Mouse (Mus musculus): ENCODE data around the gene Arhgap15. TPM values are rescaled to one million over a fixed set of nuclear protein-coding genes. Genes with fewer than 3 reads are reported as not detected.

Gene Arhgap15
- total and polyA plus RNA-seq, 3 experiments: 16.6 to 40.3 (median 19.8) TPM

- 0 out of 4 replicates have a peak, but pooled peaks cover 0 to 2% of the 10 kb centered on the region in 2 experiments for H3K4me1 ChIP-seq (ENCODE audit: control insufficient read depth in 1 of 2, insufficient read depth in 2 of 2)
- no peak for DNase-seq (ENCODE audit: extremely low read depth)
- no peak overlapping the region for H3K4me3 ChIP-seq (replicated peaks in 1 of 3; ENCODE audit: low read depth in 2 of 3, low read length in 2 of 3, poor library complexity in 1 of 3)
- no peaks in the 10 kb centered on the region for H3K79me2 ChIP-seq (replicated peaks; ENCODE audit: control insufficient read depth, extremely low read depth, insufficient read depth, poor library complexity, severe bottlenecking)
- in situ Hi-C loops (cut with MboI; ENCODE audit: low pct_ligation_motif_present, low pct_unique_long_range_greater_than_20kb, low sequenced_read_pairs) (no loop called here), dilution Hi-C loops (cut with MboI; ENCODE audit: extremely low pct_ligation_motif_present, extremely low pct_unique_long_range_greater_than_20kb, low sequenced_read_pairs) (no loop called here)
- H3K4me2 ChIP-seq (ENCODE audit: insufficient read depth, low read depth, poor library complexity, severe bottlenecking): no peak overlapping the region
- H3K36me3 ChIP-seq (replicated peaks in 1 of 2; ENCODE audit: control insufficient read depth in 1 of 2, insufficient read depth in 1 of 2, low read length in 1 of 2): no peaks in the 10 kb centered on the region
- no peak overlapping the region for H3K27ac ChIP-seq (ENCODE audit: insufficient read depth, low read depth)
- no peaks in the 10 kb centered on the region for H3K9me3 ChIP-seq (replicated peaks; ENCODE audit: low read length)
- no peaks in the 10 kb centered on the region for H3K27me3 ChIP-seq (replicated peaks)
- TF ChIP-seq ZC3H11A (IDR thresholded peaks at IDR 0.05; ENCODE audit: low read depth, low read length) (no peak), HCFC1 (IDR thresholded peaks at IDR 0.05; ENCODE audit: low read depth, low read length) (no peak), JUND (conservative IDR thresholded peaks at IDR 0.05; ENCODE audit: low read depth, low read length) (no peak), NELFE (IDR thresholded peaks at IDR 0.05; ENCODE audit: low read depth, low read length) (no peak), IRF4 (IDR thresholded peaks at IDR 0.05; ENCODE audit: low read depth, low read length) (no peak), MXI1 (IDR thresholded peaks at IDR 0.05; ENCODE audit: low read depth, low read length) (no peak), ZKSCAN1 (IDR thresholded peaks at IDR 0.05; ENCODE audit: borderline replicate concordance, low read depth, low read length) (no peak), CTCF (conservative IDR thresholded peaks at IDR 0.05 in 1 of 2, IDR thresholded peaks at IDR 0.05 in 1 of 2; ENCODE audit: low read depth in 2 of 2, low read length in 2 of 2) (no peak), SMC3 (IDR thresholded peaks at IDR 0.05; ENCODE audit: low read depth, low read length) (no peak), EP300 (IDR thresholded peaks at IDR 0.05; ENCODE audit: low read length) (no peak), RAD21 (IDR thresholded peaks at IDR 0.05; ENCODE audit: low read depth, low read length) (no peak), MAZ (IDR thresholded peaks at IDR 0.05; ENCODE audit: low read depth, low read length) (no peak), NRF1 (IDR thresholded peaks at IDR 0.05; ENCODE audit: low read depth, low read length) (no peak), MAFK (IDR thresholded peaks at IDR 0.05; ENCODE audit: insufficient replicate concordance, low read length) (no peak), USF2 (conservative IDR thresholded peaks at IDR 0.05; ENCODE audit: low read depth, low read length) (no peak)
- no peak overlapping the region for H3K9ac ChIP-seq (ENCODE audit: insufficient read depth, low read depth)
These were observed 631.6 kb downstream of the Arhgap15 start for GRCm38 (mm10) chr2:44380225-44380624.

- in situ Hi-C loops (cut with MboI; ENCODE audit: low pct_ligation_motif_present, low pct_unique_long_range_greater_than_20kb, low sequenced_read_pairs): no loop called here
- TF ChIP-seq CTCF (conservative IDR thresholded peaks at IDR 0.05 in 1 of 2, IDR thresholded peaks at IDR 0.05 in 1 of 2; ENCODE audit: low read depth in 2 of 2, low read length in 2 of 2) (no peak), RCOR1 (conservative IDR thresholded peaks at IDR 0.05; ENCODE audit: low read depth, low read length) (no peak), ZMIZ1 (IDR thresholded peaks at IDR 0.05; ENCODE audit: low read depth, low read length) (no peak), IRF4 (IDR thresholded peaks at IDR 0.05; ENCODE audit: low read depth, low read length) (no peak), PAX5 (IDR thresholded peaks at IDR 0.05; ENCODE audit: low read length) (no peak), MXI1 (IDR thresholded peaks at IDR 0.05; ENCODE audit: low read depth, low read length) (no peak), TCF12 (IDR thresholded peaks at IDR 0.05; ENCODE audit: low read depth, low read length) (no peak), KAT2A (IDR thresholded peaks at IDR 0.05; ENCODE audit: insufficient replicate concordance, low read length) (no peak), E2F4 (IDR thresholded peaks at IDR 0.05; ENCODE audit: insufficient replicate concordance, low read depth, low read length) (no peak), HCFC1 (IDR thresholded peaks at IDR 0.05; ENCODE audit: low read depth, low read length) (no peak), ZNF384 (IDR thresholded peaks at IDR 0.05; ENCODE audit: low read depth, low read length) (no peak), POLR2AphosphoS2 (IDR thresholded peaks at IDR 0.05; ENCODE audit: low read depth, low read length) (no peak), SIN3A (IDR thresholded peaks at IDR 0.05; ENCODE audit: low read length) (no peak), CHD2 (IDR thresholded peaks at IDR 0.05; ENCODE audit: low read length) (no peak), GABPA (IDR thresholded peaks at IDR 0.05; ENCODE audit: insufficient replicate concordance, low read depth, low read length) (no peak), MAZ (IDR thresholded peaks at IDR 0.05; ENCODE audit: low read depth, low read length) (no peak)
- Histone ChIP-seq H3K27ac (ENCODE audit: insufficient read depth, low read depth) (no peak overlapping the region), H3K4me2 (ENCODE audit: insufficient read depth, low read depth, poor library complexity, severe bottlenecking) (no peak overlapping the region), H3K9me3 (replicated peaks; ENCODE audit: low read length) (no peaks in the 10 kb centered on the region), H3K27me3 (replicated peaks) (no peaks in the 10 kb centered on the region), H3K4me3 (replicated peaks in 1 of 3; ENCODE audit: low read depth in 2 of 3, low read length in 2 of 3, poor library complexity in 1 of 3) (no peak overlapping the region), H3K79me2 (replicated peaks; ENCODE audit: control insufficient read depth, extremely low read depth, insufficient read depth, poor library complexity, severe bottlenecking) (no peaks in the 10 kb centered on the region), H3K9ac (ENCODE audit: insufficient read depth, low read depth) (no peak overlapping the region), H3K36me3 (replicated peaks in 1 of 2; ENCODE audit: control insufficient read depth in 1 of 2, insufficient read depth in 1 of 2, low read length in 1 of 2) (peaks cover 0 to 2% of the 10 kb centered on the region in 2 experiments), H3K4me1 (ENCODE audit: control insufficient read depth in 1 of 2, insufficient read depth in 2 of 2) (no peaks in the 10 kb centered on the region)
- DNase-seq (ENCODE audit: extremely low read depth): no peak
- dilution Hi-C loops (cut with MboI; ENCODE audit: extremely low pct_ligation_motif_present, extremely low pct_unique_long_range_greater_than_20kb, low sequenced_read_pairs): no loop called here
These were observed 635.9 kb downstream of the Arhgap15 start for GRCm38 (mm10) chr2:44384541-44384940.

Data from CH12.LX (cell line).